Mouse (Mus musculus): ENCODE results near the gene Slc39a2.

The Slc39a2 gene

GRCm38 (mm10) chr14:51932092-51933020 is 39.7 kb downstream of the Slc39a2 start:
- DNase-seq = no peak

DNA sequence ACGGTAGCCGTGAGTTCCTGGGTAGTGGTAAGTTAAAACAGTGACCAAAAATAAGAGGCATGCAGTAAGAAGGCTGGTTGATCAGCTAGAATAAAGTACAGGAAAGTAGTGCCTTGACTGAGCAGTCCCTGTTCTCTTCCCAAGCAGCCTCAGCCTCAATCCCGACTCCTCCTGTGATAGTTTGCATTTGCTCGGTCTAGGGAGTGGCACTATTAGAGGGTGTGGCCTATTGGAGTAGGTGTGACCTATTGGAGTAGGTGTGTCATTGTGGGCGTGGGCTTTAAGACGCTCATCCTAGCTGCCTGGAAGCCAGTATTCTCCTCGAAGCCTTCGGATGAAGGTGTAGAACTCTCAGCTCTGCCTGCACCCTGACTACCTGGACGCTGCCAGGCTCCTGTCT is 46.3 kb downstream of the Slc39a2 start:
- no peak for DNase-seq

GRCm38 (mm10) chr14:51940944-51941560 is 48.4 kb downstream of the Slc39a2 start:
- no peak for DNase-seq

- no peak for DNase-seq
Measured at GRCm38 (mm10) chr14:51941577-51941976, 48.9 kb downstream of the Slc39a2 start.

- DNase-seq = no peak
Measured at GRCm38 (mm10) chr14:51942236-51942635, 49.5 kb downstream of the Slc39a2 start.

- DNase-seq = no peak
Measured at GRCm38 (mm10) chr14:51943336-51943735, 50.6 kb downstream of the Slc39a2 start.

Measured in thymus, postnatal 25 days (tissue).